Mouse (Mus musculus) right cerebral cortex, postnatal 36 days (tissue): Measurements from ENCODE around the gene Robo1.

Experiments
- DNase-seq, 2 experiments: peaks; one replicate each; pipeline ENCODE4 v3.0.0; 2022; ENCODE audit warnings: low spot score in 2 of 2, mixed read lengths in 1 of 2

Robo1 gene

DNA sequence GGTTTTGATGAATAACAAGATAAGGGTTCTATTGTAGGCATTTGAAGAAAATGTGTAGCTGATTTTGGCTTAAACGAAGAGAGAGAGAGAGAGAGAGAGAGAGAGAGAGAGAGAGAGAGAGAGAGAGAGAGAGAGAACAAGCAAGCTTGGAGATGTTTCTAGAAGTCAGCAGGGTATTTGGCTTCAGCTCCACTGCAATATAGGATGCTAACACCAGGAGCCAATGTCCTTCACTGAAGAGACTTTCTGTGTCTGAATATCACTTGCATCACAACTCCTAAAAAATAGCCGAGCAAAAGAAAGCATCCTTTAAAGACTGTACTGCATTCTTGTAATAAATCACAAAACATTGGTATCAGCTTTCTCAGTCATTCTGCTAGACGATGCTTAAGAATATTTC, 503.8 kb downstream of the Robo1 start:
- DNase-seq = no peak

DNA sequence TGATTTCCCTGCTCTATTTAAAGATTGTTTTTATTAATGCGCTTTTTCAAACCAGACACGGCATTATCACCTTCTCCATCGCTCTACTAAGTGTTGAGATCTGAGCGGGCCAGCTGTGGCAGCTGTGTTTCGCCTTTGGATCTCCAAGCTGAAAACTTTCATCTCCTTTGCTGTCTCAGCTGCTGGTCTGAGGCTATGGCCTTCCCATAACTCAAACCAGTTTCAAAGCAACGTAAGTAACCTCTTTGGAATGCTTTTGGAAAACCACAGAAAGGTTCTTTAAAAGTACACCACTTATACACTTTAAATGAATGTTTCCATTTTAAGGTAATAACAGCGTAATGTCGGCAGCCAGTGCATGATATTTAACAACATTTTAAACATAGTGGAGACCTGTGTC, 520.3 kb downstream of the Robo1 start:
- DNase-seq = no peak

DNA sequence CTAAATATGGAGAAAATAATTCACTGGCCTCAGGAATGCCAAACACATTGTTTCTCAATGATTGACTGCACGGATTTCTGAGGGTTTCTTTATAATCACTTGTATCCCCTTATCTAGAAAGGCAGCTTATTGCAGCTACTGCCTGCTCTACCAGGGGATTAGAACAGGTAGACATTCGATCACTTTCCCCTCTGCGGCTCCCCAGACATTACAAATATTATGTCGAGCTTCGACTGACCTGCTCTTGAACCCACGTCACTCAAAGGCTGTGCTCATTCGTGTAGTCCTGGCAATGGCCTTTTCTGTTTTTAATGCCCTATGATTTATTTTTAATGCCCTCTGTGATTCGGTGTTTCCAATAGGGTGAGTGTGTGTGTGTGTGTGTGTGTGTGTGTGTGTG, 521.4 kb downstream of the Robo1 start:
- no peak for DNase-seq

DNA sequence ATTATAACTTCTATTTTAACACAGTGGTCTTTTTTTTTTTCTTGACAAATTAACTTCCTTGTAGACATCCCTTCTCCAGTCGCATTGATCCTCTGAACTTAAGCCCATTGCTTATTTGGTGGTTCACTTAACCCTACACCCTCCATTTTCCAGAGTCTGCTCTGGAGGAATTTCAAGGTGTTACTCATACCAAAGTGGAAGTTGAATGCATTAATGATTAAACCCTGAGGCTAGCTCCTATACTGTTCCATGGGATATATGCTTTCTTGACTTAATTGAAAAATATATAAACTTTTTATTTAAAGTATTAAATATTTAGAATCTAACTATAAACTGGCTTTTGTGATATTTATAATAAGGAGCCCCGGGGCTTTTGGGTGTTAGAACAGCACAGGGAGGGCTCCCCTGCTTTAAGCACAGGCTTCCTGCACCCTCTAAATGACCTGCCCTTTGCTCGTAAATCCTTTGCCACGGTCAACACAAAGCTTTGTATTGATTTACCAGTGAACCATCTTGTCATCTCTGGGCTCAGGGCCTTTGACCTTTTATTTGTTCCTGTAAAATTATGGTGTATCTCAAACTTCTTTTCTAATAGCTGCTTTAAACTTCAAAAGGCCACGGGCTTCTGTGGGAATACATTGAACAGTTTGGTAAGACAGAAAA, 522.4 kb downstream of the Robo1 start:
- no peak for DNase-seq

DNA sequence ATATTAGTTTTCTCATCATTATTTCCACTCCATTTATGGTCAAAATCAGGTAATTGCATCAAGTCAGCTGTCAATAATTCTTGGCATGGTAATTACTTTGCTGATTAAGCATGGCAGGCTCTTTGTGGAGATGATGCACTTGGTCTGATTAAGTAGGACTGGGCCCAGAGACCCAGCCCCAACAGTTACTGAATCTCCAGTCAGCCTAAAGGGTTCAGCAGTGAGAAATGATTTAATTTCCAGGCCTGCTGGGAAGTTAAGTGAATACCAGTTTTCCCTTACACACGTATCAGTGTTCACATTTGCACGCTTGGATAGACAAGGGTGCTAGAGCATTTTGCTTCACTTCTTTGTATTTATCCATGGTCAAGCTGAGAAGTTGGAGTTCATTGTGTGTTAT, 526.2 kb downstream of the Robo1 start:
- DNase-seq = no peak

DNA sequence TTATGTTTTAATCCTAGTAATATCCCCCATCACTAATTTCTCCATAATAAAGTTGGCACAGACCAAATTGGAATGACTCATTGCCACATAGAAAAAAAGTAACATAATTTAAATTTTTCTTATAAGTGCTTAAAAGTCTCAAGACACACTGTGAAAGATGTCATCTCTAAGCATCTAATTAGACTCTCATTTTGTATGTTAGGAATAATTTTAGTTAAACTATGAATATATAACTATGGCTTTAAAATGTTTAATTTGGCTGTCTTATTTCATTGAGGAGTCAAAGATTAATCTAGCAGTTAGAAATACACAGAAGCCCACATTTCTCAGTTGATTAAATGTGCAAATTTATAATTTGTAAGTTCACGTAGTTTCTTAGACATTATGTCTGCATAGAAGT, 530.9 kb downstream of the Robo1 start:
- no peak for DNase-seq

DNA sequence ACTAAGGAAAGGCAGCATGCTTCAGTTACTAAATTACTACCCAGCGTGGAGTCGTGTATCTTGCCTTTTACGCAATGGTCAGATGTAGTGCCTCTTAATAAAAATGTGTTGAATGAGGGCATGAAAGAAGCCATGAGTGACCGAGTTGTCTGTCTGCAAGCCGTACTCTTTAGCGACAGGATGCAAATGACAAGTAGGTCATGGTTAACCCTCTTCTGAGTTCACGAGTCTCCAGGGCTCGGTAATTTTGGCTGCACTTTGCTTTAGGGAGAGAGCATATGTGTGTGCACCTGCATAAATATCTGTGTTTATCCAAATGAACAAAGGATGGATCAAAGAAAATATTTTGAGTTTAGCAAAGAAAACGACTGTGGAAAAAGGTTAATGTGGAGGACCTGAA, 533.0 kb downstream of the Robo1 start:
- DNase-seq = no peak

DNA sequence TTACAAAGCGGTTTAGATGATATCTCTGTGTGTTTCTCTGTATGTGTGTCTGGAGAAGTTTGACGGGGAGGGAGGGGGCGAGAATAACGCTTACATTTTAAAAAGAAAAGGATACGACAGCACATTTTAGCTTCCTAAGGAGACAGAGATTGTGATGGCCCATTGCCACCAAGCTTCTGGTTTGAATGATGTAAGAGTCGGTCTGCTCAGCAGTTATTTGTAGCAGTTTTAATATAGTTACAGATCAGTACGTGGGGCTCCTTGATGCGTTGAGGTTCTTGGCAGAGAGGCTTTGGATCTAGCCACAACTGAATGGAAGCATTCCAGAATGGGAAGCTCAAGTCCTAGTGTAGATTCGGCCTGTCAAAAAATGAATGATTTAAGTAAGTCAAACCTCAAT, 546.0 kb downstream of the Robo1 start:
- DNase-seq = peak; percentile 36 to 47

DNA sequence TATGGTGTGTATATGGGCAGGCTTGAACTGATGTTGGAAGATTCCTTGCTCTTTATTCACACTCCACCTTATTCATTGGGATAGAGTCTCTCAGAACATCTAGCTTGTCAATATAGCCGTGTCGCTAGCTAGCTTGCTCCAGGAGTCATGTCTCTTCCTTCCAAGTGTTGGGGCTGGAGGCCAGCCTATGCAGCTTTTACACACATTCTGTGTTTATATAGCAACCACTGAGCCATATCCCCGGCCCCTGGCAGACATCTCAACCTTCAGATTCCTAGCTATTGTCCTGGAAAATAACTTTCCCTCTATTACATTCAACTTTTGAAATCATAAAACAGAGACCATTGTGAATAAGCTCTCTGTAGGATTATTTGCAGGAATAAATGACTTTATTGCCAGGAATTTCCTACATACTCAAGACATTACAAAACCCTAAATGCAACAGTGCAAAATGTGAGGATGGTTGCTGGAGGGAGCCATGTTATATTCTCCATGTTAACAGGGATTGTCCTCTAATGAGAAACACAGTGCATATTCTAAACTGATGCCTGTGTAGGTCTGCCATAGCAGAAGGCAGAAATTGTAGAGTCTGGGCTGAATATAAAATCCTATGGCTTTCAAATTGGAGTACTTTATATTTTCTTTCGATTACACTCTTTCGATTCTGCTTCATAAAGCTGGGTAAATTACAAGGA, 546.9 kb downstream of the Robo1 start:
- DNase-seq = no peak

DNA sequence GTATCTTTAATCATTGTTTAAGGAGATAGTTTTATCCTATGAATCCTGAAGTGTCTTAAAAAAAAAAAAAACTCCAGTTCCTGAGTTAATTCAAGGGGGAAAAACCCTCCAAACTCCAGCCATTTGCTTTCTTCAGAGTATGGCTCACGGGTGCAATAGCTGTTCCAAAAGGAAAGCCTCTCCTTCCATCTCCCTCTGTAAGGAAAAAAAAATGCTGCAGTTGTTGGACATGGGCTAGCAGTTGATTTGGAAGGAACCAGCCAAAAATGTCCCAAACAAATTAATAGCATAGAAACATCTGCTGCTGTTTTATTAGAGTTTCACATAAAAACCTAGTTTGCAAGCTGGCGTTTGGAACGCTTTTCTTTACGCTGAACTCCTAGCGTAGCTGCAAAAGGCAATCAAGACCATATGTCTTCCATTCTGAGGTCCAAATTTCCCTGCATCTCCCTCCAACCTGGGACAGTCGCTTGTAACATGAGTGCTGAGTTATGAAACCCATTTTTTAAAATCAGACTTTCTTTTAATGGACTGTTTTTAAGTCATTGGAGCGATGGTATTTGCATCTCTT, 553.7 kb downstream of the Robo1 start:
- DNase-seq = no peak

DNA sequence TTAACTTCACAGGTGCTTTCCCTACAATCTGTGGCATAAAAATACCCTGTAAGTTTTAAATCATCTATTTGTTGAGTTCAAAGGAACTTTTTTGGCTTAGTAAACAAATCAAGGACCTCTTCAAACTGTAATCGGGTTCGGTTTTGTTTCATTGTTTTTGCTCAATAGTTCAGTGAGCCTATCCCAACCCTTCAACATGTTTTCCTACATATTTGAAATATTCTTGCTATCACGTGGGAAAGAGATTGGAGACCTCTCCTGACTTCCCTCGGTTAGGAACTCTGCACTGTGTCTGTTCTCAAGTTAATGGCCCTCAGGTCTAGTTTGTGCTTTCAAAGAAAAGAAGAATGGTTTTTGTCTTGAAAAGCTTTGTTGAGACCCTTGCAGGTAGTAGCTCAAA, 557.9 kb downstream of the Robo1 start:
- no peak for DNase-seq

DNA sequence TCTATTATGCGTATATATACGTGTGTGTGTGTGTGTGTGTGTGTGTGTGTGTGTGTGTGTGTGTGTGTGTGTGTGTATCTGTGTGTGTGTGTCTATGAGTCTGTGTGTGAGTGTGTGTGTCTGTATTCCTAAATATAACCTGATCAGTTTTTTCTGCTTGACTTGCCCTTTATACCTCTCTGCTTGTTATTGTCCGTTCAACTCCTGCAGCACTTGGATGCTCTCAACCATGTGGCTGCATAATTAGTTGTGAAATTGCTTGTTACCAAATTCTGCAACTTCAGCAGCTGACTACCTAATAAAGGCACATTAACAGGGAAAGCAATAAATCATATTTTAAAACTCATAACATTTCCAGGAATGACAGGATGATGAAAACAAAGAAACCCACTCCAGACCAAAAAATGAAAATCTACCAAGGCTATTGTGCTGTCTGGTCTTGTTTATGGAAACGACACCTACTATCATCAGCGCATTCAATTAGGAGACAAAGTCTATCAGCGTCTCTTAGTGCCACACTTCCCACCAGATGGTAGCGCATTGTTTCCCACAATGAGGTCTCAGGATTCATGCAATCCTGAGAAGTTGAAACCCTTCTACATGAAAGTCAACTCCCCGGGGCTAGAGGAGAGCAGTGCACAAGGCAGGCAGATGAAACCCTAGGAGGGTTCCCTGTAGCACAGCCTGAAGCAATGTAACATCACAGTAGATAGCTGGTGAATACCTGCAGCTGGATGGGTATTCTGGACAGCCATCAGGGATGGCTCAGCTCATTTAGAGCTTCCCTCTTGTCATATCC, 567.0 kb downstream of the Robo1 start:
- DNase-seq = no peak

DNA sequence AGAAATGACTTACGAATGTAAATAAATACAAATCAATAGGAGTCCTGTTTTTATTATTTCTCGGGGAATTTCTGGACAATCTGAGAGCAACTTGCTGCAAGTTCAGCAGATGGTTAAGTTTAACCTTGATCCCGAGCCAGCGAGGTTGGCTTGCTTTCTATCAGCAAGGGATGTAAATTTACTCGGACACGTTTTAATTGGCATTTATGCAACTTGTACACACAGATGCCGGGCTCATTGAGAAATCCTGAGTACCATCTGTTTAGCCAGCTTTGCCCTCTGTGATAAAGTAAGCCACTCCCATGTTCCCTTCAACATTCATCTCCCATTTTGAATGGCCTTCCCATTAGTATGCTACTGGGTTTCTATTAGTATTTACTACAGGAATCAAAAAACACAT, 580.0 kb downstream of the Robo1 start:
- no peak for DNase-seq

DNA sequence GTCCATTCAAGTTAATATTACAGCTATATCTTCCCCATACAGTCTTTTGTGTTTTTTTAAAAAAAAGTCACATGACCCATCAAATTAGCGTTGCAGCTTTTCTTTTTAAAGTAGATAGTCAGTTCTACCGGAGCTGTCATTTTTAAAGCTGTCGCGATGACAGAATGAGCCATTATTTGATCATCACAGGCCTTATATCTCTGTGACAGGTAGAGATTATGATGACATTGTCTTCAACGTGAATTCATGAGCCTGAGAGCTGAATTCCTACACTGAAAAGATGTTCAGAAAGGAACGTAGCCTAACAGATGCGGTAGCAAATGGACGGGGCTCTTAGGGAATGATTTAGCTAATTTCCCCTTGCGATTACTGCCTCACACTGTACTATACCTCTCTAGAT, 581.3 kb downstream of the Robo1 start:
- no peak for DNase-seq

DNA sequence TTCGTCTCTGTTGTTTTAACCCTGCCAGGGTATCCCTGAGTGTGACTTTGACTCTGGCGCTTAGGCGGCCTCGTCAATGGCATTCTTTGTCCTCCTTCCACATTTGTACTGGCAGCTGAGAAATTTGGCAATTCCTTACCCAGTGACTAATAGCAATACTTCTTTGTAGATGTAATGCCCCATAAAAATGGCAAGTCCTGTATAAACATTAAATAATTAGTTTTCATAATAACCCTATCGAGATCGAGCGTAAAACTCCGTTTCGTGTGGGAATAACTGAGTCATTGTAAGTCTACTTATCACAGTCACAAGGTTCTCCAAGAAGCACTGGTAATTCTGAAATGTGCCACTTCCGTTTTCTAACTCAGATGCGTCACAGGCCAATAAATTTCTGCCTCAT, 589.0 kb downstream of the Robo1 start:
- no peak for DNase-seq

DNA sequence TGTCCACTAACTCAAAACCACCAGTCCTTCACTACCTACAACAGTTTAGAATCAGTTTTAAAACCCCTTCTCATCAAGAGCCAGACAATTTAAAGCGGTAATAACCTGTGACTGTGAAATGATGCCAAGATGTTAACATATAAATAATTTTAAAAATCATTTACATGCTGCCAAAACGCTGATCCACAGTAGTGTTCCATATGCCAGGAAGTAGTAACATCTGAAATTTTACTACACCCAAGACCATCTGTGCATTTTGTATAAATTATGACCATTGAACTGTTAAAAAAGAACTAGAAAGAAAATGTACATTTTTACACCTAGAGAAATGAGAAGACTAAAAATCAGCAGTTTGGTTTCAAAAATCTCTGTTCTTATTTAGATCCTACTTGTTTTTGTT, 600.8 kb downstream of the Robo1 start:
- no peak for DNase-seq

DNA sequence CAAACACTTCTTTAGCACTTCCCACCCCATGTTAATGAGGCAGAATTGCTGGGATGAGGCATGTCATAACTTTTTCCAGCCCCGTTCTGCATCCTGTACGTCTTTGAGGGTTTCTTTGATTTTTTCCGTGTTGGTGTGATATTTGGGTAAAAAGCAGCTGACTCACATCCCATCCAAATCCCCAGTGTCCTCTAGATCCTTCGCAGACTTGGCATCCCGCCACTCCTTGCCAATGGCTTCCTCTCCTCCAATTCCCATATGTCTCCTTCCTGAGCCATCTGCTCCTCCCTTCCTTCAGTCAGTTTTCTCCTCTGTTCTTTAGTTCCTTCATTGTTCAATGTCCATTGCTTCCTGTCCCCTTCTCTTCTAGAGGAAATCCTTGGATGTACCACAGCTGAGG, 605.0 kb downstream of the Robo1 start:
- DNase-seq = peak; percentile 51 to 57

DNA sequence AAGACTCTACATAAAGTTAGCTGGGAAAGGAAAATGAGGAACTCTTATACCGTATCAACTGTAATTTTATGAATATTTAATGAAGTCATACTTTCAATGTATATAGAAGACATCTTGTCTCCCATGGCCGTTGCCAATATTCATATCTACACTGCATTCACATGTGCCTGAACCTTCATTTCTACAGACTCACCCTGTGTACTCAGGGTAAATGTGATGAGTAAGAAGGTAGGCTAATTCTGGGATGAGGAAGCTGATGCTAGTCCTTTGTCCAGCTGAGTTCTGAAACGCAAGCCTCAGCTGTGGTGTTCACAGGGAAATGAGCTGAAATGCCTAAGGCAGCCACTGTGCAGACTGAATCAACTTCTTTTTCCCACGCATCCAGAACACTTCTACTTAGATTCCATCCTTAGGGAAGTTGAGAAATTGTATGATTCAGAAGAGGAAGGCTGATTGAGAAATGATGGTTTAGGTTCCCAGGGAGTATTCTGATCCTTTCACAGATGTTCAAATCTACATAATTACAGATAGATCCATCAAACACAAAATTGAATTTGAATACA, 606.0 kb downstream of the Robo1 start:
- DNase-seq = peak in 1 of 2 experiments; percentile 14

DNA sequence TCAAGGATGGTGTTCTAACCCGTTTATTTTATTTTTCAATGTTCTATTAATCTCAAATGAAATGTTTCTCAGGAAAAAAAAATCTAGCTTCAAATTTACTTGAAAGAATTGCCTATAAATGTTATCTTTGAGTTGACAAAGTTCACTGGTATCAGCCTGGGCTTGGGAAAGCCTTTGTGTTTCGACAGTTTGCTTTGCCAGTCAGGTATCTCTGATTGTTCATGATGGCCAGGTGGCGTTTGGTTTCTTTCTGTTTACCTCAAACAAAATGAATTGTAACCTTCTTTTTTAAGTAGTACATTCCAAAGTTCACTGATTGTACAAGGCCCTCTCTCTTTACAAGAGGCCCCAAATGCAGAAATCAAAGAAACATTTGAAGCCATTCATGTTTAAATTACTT, 611.9 kb downstream of the Robo1 start:
- no peak for DNase-seq

DNA sequence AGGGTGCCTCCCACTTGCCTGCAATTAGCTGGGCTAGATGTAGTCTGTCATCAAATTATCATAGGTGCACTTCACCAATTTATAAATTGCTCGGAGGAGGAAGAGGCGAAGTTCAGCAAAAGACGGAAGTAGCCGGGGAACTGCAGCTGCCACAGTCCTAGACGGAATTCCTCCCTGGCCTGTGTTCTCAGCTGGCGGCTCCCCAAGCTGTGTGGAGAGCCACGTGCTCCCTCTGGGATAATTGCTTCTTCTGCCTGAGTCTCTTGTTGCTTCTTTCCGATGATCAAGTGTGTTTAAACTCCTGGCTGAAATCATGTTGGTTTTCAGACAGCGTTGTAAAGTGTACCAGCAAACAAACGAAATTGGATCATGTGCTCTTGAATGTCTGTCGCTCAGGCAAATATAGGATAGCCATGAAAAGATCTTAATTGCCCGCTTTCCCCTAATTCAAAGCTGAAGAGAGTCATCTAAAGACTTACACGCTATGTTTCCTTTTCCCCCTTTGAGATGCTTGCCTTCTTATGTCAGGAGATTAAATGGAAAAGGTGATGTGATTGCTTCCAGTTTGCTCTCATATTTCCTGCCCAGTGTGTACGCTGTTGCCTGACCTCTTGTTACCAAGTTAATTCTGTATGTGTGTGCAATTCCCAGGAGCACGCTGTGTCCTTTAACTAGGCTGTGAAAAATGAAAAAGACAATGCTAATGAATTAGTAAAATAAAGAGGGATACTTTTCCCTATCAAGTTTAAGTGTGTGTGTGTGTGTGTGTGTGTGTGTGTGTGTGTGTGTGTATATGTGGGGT, 616.5 kb downstream of the Robo1 start:
- DNase-seq = peak; percentile 34 to 52

DNA sequence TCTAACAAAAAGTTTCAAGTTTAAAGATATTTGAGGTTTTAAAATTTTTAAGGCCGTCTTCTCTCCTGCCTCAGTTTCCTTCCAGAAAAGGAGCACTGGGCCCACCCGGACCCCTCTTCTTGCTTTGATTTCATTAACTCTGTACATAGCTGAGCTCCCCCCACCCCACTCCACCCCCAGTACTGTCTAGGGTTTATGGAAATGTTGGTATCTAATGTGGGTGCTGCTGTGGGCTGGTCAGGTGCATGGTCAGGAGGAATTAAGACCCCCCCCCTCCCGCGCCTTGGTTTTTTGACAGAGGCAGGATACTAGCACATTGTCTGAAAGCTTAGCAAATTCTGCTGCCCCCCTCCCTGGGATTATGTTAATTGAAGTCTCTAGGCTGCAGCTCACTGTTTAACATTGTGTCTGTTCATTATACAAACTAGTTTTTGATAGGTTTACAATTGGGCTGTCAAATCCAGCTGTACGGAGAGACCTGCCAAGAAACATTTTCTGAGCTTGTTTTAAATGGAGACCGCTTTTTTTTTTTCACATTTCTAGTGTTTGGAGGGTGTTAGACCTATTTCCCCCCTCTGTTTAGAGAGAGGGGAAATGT, 620.5 kb downstream of the Robo1 start:
- no peak for DNase-seq
